Mouse (Mus musculus): ENCODE results near the gene Pax4. TPM values are rescaled to one million over a fixed set of nuclear protein-coding genes. Genes with fewer than 3 reads are reported as not detected.

The Pax4 gene
- polyA plus RNA-seq, 1 experiment from 2014 or later, result 0.37 TPM

GRCm38 (mm10) chr6:28474839-28475238, 25.7 kb upstream of the Pax4 start, which contains the start of gene Snd1:
TSS of gene Snd1 (plus strand) at chr6:28475139.
- 0 out of 2 replicates have a peak, but pooled peaks cover 4% of the 10 kb centered on the region for H3K4me1 ChIP-seq (replicated peaks; ENCODE audit: control insufficient read depth, insufficient read depth, low read length)
- H3K4me3 ChIP-seq (ENCODE audit: low read depth, low read length), result no peak within 1 kb of the TSS
- H3K27ac ChIP-seq (ENCODE audit: low read depth, low read length), result no peak within 1 kb of the TSS
- TF ChIP-seq CTCF (IDR thresholded peaks at IDR 0.05; ENCODE audit: low read depth), result no peak
- H3K4me2 ChIP-seq (replicated peaks; ENCODE audit: low read depth), result no peak within 1 kb of the TSS
- ATAC-seq, result no peak
- H3K36me3 ChIP-seq (ENCODE audit: control insufficient read depth, insufficient read depth), result no peaks in the 10 kb centered on the region
- WGBS, result 83% methylated on average over 5 of the region's 5 CpGs
- no peak within 1 kb of the TSS for H3K9ac ChIP-seq (ENCODE audit: low read depth, low read length)
- H3K27me3 ChIP-seq (replicated peaks; ENCODE audit: control insufficient read depth, insufficient read depth, low read length), result no peaks in the 10 kb centered on the region
- no peaks in the 10 kb centered on the region for H3K9me3 ChIP-seq (ENCODE audit: control insufficient read depth)

- 89% methylated on average over 4 of the region's 4 CpGs for WGBS
- TF ChIP-seq CTCF (IDR thresholded peaks at IDR 0.05; ENCODE audit: low read depth), result no peak
- no peak overlapping the region for H3K27ac ChIP-seq (ENCODE audit: low read depth, low read length)
Observed at GRCm38 (mm10) chr6:28474211-28474610, 25.1 kb upstream of the Pax4 start.

GRCm38 (mm10) chr6:28471284-28472035, 22.3 kb upstream of the Pax4 start:
- H3K4me1 ChIP-seq (replicated peaks; ENCODE audit: control insufficient read depth, insufficient read depth, low read length), result no peaks in the 10 kb centered on the region
- no peaks in the 10 kb centered on the region for H3K36me3 ChIP-seq (ENCODE audit: control insufficient read depth, insufficient read depth)
- no peak for ATAC-seq
- no peaks in the 10 kb centered on the region for H3K27me3 ChIP-seq (replicated peaks; ENCODE audit: control insufficient read depth, insufficient read depth, low read length)
- WGBS, result 87% methylated on average over 9 of the region's 9 CpGs
- H3K4me2 ChIP-seq (replicated peaks; ENCODE audit: low read depth), result no peak overlapping the region
- no peak overlapping the region for H3K4me3 ChIP-seq (ENCODE audit: low read depth, low read length)
- H3K27ac ChIP-seq (ENCODE audit: low read depth, low read length), result no peak overlapping the region
- no peaks in the 10 kb centered on the region for H3K9me3 ChIP-seq (ENCODE audit: control insufficient read depth)
- TF ChIP-seq CTCF (IDR thresholded peaks at IDR 0.05; ENCODE audit: low read depth), result no peak
- H3K9ac ChIP-seq (ENCODE audit: low read depth, low read length), result no peak overlapping the region

More at GRCm38 (mm10) chr6:28474211-28474610, 25.1 kb upstream of the Pax4 start:
- no peaks in the 10 kb centered on the region for H3K36me3 ChIP-seq (ENCODE audit: control insufficient read depth, insufficient read depth)
- no peak overlapping the region for H3K4me3 ChIP-seq (ENCODE audit: low read depth, low read length)
- H3K27me3 ChIP-seq (replicated peaks; ENCODE audit: control insufficient read depth, insufficient read depth, low read length), result no peaks in the 10 kb centered on the region
- no peak overlapping the region for H3K4me2 ChIP-seq (replicated peaks; ENCODE audit: low read depth)
- no peak overlapping the region for H3K9ac ChIP-seq (ENCODE audit: low read depth, low read length)
- H3K4me1 ChIP-seq (replicated peaks; ENCODE audit: control insufficient read depth, insufficient read depth, low read length), result 0 out of 2 replicates have a peak, but pooled peaks cover 3% of the 10 kb centered on the region
- no peaks in the 10 kb centered on the region for H3K9me3 ChIP-seq (ENCODE audit: control insufficient read depth)
- ATAC-seq, result no peak

- peak; percentile 30 for TF ChIP-seq CTCF (IDR thresholded peaks at IDR 0.05; ENCODE audit: low read depth)
- no peaks in the 10 kb centered on the region for H3K4me1 ChIP-seq (replicated peaks; ENCODE audit: control insufficient read depth, insufficient read depth, low read length)
- no peaks in the 10 kb centered on the region for H3K9me3 ChIP-seq (ENCODE audit: control insufficient read depth)
- H3K27ac ChIP-seq (ENCODE audit: low read depth, low read length), result peak overlapping the region; percentile 54; the same call in 1 of the 2 replicates
- no peak overlapping the region for H3K4me3 ChIP-seq (ENCODE audit: low read depth, low read length)
- H3K27me3 ChIP-seq (replicated peaks; ENCODE audit: control insufficient read depth, insufficient read depth, low read length), result no peaks in the 10 kb centered on the region
- ATAC-seq, result peak; percentile 48
- no peaks in the 10 kb centered on the region for H3K36me3 ChIP-seq (ENCODE audit: control insufficient read depth, insufficient read depth)
- no peak overlapping the region for H3K4me2 ChIP-seq (replicated peaks; ENCODE audit: low read depth)
- WGBS, result 74% methylated on average over 5 of the region's 5 CpGs
- no peak overlapping the region for H3K9ac ChIP-seq (ENCODE audit: low read depth, low read length)
Observed at GRCm38 (mm10) chr6:28470621-28471020, 21.5 kb upstream of the Pax4 start.

- Histone ChIP-seq H3K27me3 (replicated peaks; ENCODE audit: control insufficient read depth, insufficient read depth, low read length) (no peaks in the 10 kb centered on the region), H3K9me3 (ENCODE audit: control insufficient read depth) (no peaks in the 10 kb centered on the region), H3K36me3 (ENCODE audit: control insufficient read depth, insufficient read depth) (no peaks in the 10 kb centered on the region), H3K9ac (ENCODE audit: low read depth, low read length) (no peak overlapping the region), H3K4me2 (replicated peaks; ENCODE audit: low read depth) (no peak overlapping the region), H3K4me3 (ENCODE audit: low read depth, low read length) (no peak overlapping the region), H3K4me1 (replicated peaks; ENCODE audit: control insufficient read depth, insufficient read depth, low read length) (no peaks in the 10 kb centered on the region), H3K27ac (ENCODE audit: low read depth, low read length) (peak overlapping the region; percentile 54; the same call in 1 of the 2 replicates)
- WGBS, result 31% methylated on average over 4 of the region's 4 CpGs
- peak; percentile 88 for ATAC-seq
- TF ChIP-seq CTCF (IDR thresholded peaks at IDR 0.05; ENCODE audit: low read depth), result no peak
Observed at GRCm38 (mm10) chr6:28470017-28470602, 21.0 kb upstream of the Pax4 start.

GRCm38 (mm10) chr6:28464630-28465029, 15.5 kb upstream of the Pax4 start:
- 10% methylated on average over 6 of the region's 6 CpGs for WGBS
- H3K27me3 ChIP-seq (replicated peaks; ENCODE audit: control insufficient read depth, insufficient read depth, low read length), result no peaks in the 10 kb centered on the region
- TF ChIP-seq CTCF (IDR thresholded peaks at IDR 0.05; ENCODE audit: low read depth), result 0 out of 2 replicates have a peak, but pooled peaks have one; percentile 5
- no peak overlapping the region for H3K4me3 ChIP-seq (ENCODE audit: low read depth, low read length)
- no peaks in the 10 kb centered on the region for H3K36me3 ChIP-seq (ENCODE audit: control insufficient read depth, insufficient read depth)
- H3K9me3 ChIP-seq (ENCODE audit: control insufficient read depth), result no peaks in the 10 kb centered on the region
- H3K4me2 ChIP-seq (replicated peaks; ENCODE audit: low read depth), result peak overlapping the region; percentile 27; the same call in 1 of the 2 replicates
- H3K27ac ChIP-seq (ENCODE audit: low read depth, low read length), result no peak overlapping the region
- no peak overlapping the region for H3K9ac ChIP-seq (ENCODE audit: low read depth, low read length)
- H3K4me1 ChIP-seq (replicated peaks; ENCODE audit: control insufficient read depth, insufficient read depth, low read length), result no peaks in the 10 kb centered on the region
- peak; percentile 85 for ATAC-seq

Measured in intestine, postnatal 0 days (tissue).